Mouse (Mus musculus) forebrain, embryonic 13.5 days (tissue): ENCODE measurements at regions not wholly inside any gene's neighbourhood (a gene's known extent, or its start where the extent isn't known, plus 50 kb on each side); places are given as distances from the start of the nearest gene placed in this dataset.

Experiments
- ATAC-seq: fragments of 200-750 bp; cut with Nextera tagmentation; 2 replicates; pipeline ENCODE4 v1.8.0; 2017
- H3K27ac ChIP-seq: fragments of 300-500 bp; sonication (generic); 2 replicates; pipeline ENCODE4 v1.5.1; 2015; ENCODE audit warnings: inconsistent platforms, mild to moderate bottlenecking, moderate library complexity
- H3K27me3 ChIP-seq: fragments of 300-500 bp; sonication (generic); 2 replicates; pipeline ENCODE4 v1.6.1; 2015; ENCODE audit warnings: mild to moderate bottlenecking, inconsistent platforms
- H3K36me3 ChIP-seq: fragments of 300-500 bp; sonication (generic); 2 replicates; pipeline ENCODE4 v1.6.1; 2015; ENCODE audit warnings: mild to moderate bottlenecking, inconsistent platforms; ENCODE audit not compliant: poor library complexity, severe bottlenecking
- H3K4me1 ChIP-seq: fragments of 300-500 bp; sonication (generic); 2 replicates; pipeline ENCODE4 v1.6.1; 2015; ENCODE audit warnings: inconsistent platforms
- H3K4me2 ChIP-seq: fragments of 300-500 bp; sonication (generic); 2 replicates; pipeline ENCODE4 v1.6.1; 2015; ENCODE audit warnings: inconsistent platforms, mild to moderate bottlenecking, moderate library complexity
- H3K4me3 ChIP-seq: fragments of 300-500 bp; sonication (generic); 2 replicates; pipeline ENCODE4 v1.5.1; 2015; ENCODE audit warnings: mild to moderate bottlenecking, inconsistent platforms
- H3K9ac ChIP-seq: fragments of 300-500 bp; sonication (generic); 2 replicates; pipeline ENCODE4 v1.6.1; 2015; ENCODE audit warnings: mild to moderate bottlenecking, inconsistent platforms
- H3K9me3 ChIP-seq: fragments of 300-500 bp; sonication (generic); replicated peaks from 2 replicates; pipeline ENCODE4 v1.6.1; 2016; ENCODE audit warnings: inconsistent platforms
- WGBS: fragments of 180-500 bp; shearing (Covaris S2); methylation state at CpG from one replicate; pipeline ENCODE4 v1.1.7; 2015; 5-methylcytosine and 5-hydroxymethylcytosine counted together

DNA sequence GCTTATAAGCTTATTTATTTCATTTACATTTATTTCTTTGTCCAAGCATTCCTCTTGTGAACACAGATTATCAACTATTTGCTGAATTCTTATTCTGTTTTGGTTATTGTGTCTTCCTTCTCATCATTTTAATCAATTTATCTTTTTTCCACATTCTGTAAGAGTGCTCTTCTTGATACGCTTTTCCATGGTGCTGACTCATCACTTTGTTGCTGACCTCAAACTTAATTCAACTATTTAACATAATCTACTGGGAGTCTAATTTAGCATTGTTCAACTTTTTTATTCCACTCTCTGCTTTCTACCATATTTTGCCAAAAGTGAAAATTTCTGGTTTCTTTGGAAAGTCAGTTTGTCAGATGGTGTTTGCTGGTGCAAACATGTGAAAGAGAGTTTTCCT, 139.7 kb upstream of the Ngly1 start:
- Histone ChIP-seq H3K27me3 (no peaks in the 10 kb centered on the region), H3K9ac (no peak overlapping the region), H3K4me3 (no peak overlapping the region), H3K4me1 (no peaks in the 10 kb centered on the region), H3K4me2 (no peak overlapping the region), H3K27ac (no peak overlapping the region), H3K36me3 (no peaks in the 10 kb centered on the region), H3K9me3 (no peaks in the 10 kb centered on the region)
- ATAC-seq = no peak
- 94% methylated on average over 1 of the region's 1 CpGs for WGBS

DNA sequence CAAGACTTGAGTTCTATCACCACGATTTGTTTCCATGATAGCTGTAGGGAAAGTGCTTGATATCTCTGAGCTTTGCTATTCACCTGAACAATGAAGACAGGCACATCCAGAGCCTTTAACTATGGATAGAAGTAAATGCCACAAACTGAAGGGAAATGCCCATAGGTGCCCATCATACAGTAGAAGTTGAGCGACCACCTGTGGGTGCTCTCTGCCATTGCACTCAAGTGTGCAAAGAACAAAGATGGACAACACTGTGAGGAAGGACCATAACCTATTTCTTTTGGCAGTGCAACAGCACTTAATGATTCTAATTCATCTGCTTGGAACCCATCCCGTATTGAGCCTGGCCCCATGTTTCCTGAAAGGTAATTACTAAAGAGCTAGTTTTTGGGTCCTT, 116.4 kb upstream of the Ngly1 start:
- no peaks in the 10 kb centered on the region for H3K4me1 ChIP-seq
- ATAC-seq = no peak
- no peak overlapping the region for H3K4me2 ChIP-seq
- no peak overlapping the region for H3K4me3 ChIP-seq
- WGBS = 86% methylated on average over 3 of the region's 3 CpGs
- no peaks in the 10 kb centered on the region for H3K36me3 ChIP-seq
- no peak overlapping the region for H3K9ac ChIP-seq
- no peaks in the 10 kb centered on the region for H3K9me3 ChIP-seq
- H3K27me3 ChIP-seq = no peaks in the 10 kb centered on the region
- no peak overlapping the region for H3K27ac ChIP-seq

DNA sequence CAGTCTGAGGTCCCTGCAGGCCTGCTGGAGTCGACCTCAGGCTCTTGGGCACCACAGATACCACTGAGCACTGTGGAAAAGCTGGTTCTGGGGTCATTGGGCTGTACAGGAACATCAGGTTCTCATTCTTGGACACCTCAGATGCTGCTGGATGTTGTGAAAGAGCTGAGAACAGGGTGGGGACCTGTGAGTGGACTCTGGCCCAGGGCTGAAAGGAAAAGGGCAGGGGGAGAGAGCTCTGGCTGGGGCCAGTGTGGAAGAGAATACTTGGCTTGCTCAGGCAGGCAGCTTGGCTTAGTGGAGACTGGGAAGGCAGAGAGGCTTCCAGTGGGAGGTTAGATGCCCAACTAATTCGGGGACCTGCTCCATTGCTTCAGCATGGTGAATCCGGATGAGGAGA, 115.7 kb upstream of the Ngly1 start:
- H3K27me3 ChIP-seq = no peaks in the 10 kb centered on the region
- no peaks in the 10 kb centered on the region for H3K9me3 ChIP-seq
- no peak for ATAC-seq

DNA sequence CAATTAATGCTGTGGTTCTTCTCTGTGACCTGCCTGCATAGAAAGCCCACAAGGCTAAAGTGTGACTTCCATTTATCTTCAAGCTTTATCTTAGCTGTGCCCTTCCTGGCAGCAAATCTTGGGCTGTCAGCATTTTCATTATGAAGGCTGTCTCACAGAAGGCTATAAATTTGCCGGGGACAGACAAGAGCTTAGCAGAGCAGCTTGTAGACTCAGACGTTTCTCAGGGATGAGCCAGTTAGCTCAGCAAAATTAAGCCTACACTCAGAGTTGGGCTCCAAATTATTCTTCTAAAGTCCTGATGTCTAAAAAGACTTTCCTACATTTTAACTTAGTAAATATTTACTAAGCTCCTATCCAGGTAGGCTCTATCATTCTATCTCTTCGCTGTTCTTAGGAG, 112.9 kb upstream of the Ngly1 start:
- H3K9me3 ChIP-seq = no peaks in the 10 kb centered on the region
- H3K27me3 ChIP-seq = no peaks in the 10 kb centered on the region
- no peak overlapping the region for H3K27ac ChIP-seq
- H3K4me2 ChIP-seq = no peak overlapping the region
- no peaks in the 10 kb centered on the region for H3K36me3 ChIP-seq
- no peak overlapping the region for H3K9ac ChIP-seq
- no peak overlapping the region for H3K4me3 ChIP-seq
- 82% methylated on average over 3 of the region's 3 CpGs for WGBS
- H3K4me1 ChIP-seq = no peaks in the 10 kb centered on the region
- ATAC-seq = no peak

More for the DNA sequence above, 115.7 kb upstream of the Ngly1 start:
- H3K27ac ChIP-seq = no peak overlapping the region
- WGBS = 73% methylated on average over 3 of the region's 3 CpGs
- H3K4me3 ChIP-seq = no peak overlapping the region
- no peak overlapping the region for H3K9ac ChIP-seq
- no peak overlapping the region for H3K4me2 ChIP-seq
- H3K4me1 ChIP-seq = no peaks in the 10 kb centered on the region
- no peaks in the 10 kb centered on the region for H3K36me3 ChIP-seq

GRCm38 (mm10) chr14:16144299-16144698, 104.8 kb upstream of the Ngly1 start:
- 87% methylated on average over 5 of the region's 5 CpGs for WGBS
- Histone ChIP-seq H3K4me2 (no peak overlapping the region), H3K27me3 (no peaks in the 10 kb centered on the region), H3K36me3 (no peaks in the 10 kb centered on the region), H3K9ac (no peak overlapping the region), H3K4me1 (no peaks in the 10 kb centered on the region), H3K9me3 (no peaks in the 10 kb centered on the region), H3K4me3 (no peak overlapping the region), H3K27ac (no peak overlapping the region)
- no peak for ATAC-seq

DNA sequence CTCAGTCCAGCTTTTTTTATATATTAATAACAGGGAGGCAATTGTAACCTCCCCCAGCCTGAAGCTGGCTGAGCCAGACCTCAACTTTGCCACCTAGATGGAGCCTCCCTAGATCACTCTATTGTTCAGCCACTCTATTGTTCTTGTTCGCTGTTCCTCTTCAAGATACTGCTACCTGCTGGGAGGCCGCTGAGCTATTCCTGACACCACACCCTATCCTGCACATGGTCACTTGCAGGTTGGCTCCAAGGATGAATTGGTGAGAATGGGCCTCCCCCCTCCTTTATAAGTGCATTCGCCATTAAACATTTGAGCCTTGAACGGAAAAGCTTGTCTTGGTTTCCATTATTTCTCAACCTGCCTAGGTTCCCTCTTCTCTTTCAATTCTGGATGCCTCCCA, 102.3 kb upstream of the Ngly1 start:
- no peak overlapping the region for H3K4me3 ChIP-seq
- no peak overlapping the region for H3K4me2 ChIP-seq
- H3K9ac ChIP-seq = no peak overlapping the region
- WGBS = 32% methylated on average over 4 of the region's 4 CpGs
- no peaks in the 10 kb centered on the region for H3K27me3 ChIP-seq
- no peak overlapping the region for H3K27ac ChIP-seq
- no peaks in the 10 kb centered on the region for H3K4me1 ChIP-seq
- no peak for ATAC-seq
- H3K36me3 ChIP-seq = no peaks in the 10 kb centered on the region
- no peaks in the 10 kb centered on the region for H3K9me3 ChIP-seq

DNA sequence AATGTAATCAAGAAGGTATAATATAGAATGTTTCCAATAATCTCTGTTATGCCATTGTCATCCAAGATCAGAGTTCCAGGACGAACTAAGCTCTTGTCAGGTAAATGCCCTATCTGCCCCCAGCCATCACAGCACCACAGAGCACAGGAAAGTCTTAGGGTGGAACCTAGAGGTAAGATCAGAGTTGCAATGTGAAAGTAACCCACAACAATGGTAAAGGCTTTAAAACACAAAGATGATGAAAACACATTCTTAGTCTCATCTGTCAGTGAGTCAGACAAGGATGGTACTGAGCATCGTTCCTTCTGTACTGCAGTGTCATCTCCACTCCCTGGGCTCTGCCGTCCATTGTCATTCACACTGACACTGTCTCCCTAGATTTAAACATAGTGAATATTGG, 97.3 kb upstream of the Ngly1 start:
- no peak for ATAC-seq
- no peak overlapping the region for H3K27ac ChIP-seq
- 91% methylated on average over 3 of the region's 3 CpGs for whole genome bisulfite sequencing

GRCm38 (mm10) chr14:16152702-16153101, 96.4 kb upstream of the Ngly1 start:
- Histone ChIP-seq H3K9ac (no peak overlapping the region), H3K27ac (no peak overlapping the region), H3K27me3 (no peaks in the 10 kb centered on the region), H3K4me3 (no peak overlapping the region), H3K4me2 (no peak overlapping the region), H3K36me3 (no peaks in the 10 kb centered on the region), H3K4me1 (0 out of 2 replicates have a peak, but pooled peaks cover 5% of the 10 kb centered on the region), H3K9me3 (no peaks in the 10 kb centered on the region)
- peak; percentile 77 for ATAC-seq
- WGBS = 17% methylated on average over 3 of the region's 3 CpGs

More for the DNA sequence above, 97.3 kb upstream of the Ngly1 start:
- Histone ChIP-seq H3K9ac (no peak overlapping the region), H3K4me3 (no peak overlapping the region), H3K9me3 (no peaks in the 10 kb centered on the region), H3K4me2 (no peak overlapping the region), H3K36me3 (no peaks in the 10 kb centered on the region), H3K27me3 (no peaks in the 10 kb centered on the region), H3K4me1 (0 out of 2 replicates have a peak, but pooled peaks cover 5% of the 10 kb centered on the region)

DNA sequence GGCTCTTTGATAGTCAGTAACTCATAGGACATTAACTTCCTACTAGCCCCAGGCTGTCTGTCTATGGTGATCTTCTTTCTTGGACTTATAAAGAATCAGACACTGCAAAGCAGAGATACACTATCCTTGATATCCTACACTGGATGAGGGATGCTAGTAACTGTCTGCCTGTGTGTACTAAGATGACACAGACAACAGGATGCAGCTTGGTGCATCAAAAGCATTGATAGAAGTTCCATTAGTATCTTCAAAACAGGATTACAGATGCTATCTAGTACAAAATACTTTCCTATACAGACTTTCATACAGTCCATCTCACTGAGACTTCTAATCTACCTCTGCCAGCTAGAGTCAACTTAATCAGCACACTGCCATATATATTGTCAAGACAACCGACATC, 94.0 kb upstream of the Ngly1 start:
- no peak for ATAC-seq
- 83% methylated on average over 1 of the region's 1 CpGs for WGBS
- H3K9ac ChIP-seq = no peak overlapping the region
- no peak overlapping the region for H3K27ac ChIP-seq
- H3K9me3 ChIP-seq = no peaks in the 10 kb centered on the region
- H3K4me2 ChIP-seq = no peak overlapping the region
- no peaks in the 10 kb centered on the region for H3K36me3 ChIP-seq
- H3K4me1 ChIP-seq = 0 out of 2 replicates have a peak, but pooled peaks cover 5% of the 10 kb centered on the region
- no peak overlapping the region for H3K4me3 ChIP-seq
- no peaks in the 10 kb centered on the region for H3K27me3 ChIP-seq

- Histone ChIP-seq H3K4me2 (no peak overlapping the region), H3K4me3 (no peak overlapping the region), H3K4me1 (no peaks in the 10 kb centered on the region), H3K27ac (no peak overlapping the region), H3K9ac (no peak overlapping the region), H3K27me3 (no peaks in the 10 kb centered on the region), H3K36me3 (no peaks in the 10 kb centered on the region), H3K9me3 (no peaks in the 10 kb centered on the region)
- no peak for ATAC-seq
- 81% methylated on average over 1 of the region's 1 CpGs for WGBS
These were observed 78.9 kb upstream of the Ngly1 start for GRCm38 (mm10) chr14:16170226-16170625.

DNA sequence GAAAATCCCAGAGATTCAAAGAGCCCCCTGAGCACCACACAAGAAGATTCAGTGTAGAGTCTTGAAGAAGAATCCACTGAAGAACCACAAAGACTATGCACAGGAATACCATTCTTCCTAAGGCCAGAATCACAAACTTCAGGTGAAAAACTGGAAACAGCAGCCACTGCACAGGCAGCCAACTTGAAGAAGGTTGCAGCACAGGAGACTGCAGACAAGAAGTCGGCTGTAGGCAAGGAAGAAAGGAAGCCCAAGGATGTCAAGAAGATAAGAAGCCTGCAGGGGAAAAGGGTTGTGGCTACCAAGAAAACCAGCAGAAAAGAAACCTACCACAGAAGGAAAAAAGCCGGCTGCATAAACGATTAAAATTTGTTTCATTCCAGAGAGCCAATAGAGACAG, 76.8 kb upstream of the Ngly1 start:
- H3K27ac ChIP-seq = no peak overlapping the region
- H3K36me3 ChIP-seq = no peaks in the 10 kb centered on the region
- H3K4me3 ChIP-seq = no peak overlapping the region
- WGBS = 90% methylated on average over 3 of the region's 3 CpGs
- 0 out of 2 replicates have a peak, but pooled peaks cover 5% of the 10 kb centered on the region for H3K9me3 ChIP-seq
- H3K4me2 ChIP-seq = no peak overlapping the region
- no peak overlapping the region for H3K9ac ChIP-seq
- no peak for ATAC-seq
- H3K4me1 ChIP-seq = no peaks in the 10 kb centered on the region
- no peaks in the 10 kb centered on the region for H3K27me3 ChIP-seq

DNA sequence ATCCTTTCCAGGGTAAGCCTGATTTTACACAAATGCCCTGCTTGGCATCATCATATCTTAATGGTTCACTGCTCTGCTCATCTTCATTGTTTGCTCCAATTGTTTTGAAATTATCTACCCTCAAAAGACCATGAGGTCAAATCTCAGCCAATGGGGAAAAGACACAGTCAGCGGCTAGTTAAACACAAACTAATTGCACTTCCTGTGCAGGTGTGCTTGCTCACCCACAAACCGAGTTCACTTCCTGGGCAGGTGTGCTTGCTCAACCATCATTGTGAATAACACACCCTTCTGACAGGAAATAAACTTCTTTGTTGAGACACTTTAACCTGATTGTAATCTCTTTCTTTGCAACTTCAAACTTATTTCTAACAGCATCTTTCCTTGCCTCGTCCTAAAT, 75.8 kb upstream of the Ngly1 start:
- H3K27me3 ChIP-seq = no peaks in the 10 kb centered on the region
- ATAC-seq = no peak
- 0 out of 2 replicates have a peak, but pooled peaks cover 5% of the 10 kb centered on the region for H3K9me3 ChIP-seq
- no peaks in the 10 kb centered on the region for H3K4me1 ChIP-seq
- WGBS = 81% methylated on average over 3 of the region's 3 CpGs
- H3K4me3 ChIP-seq = no peak overlapping the region
- H3K27ac ChIP-seq = no peak overlapping the region
- H3K4me2 ChIP-seq = no peak overlapping the region
- no peaks in the 10 kb centered on the region for H3K36me3 ChIP-seq
- H3K9ac ChIP-seq = no peak overlapping the region

- ATAC-seq = no peak
- Histone ChIP-seq H3K27ac (no peak overlapping the region), H3K27me3 (no peaks in the 10 kb centered on the region), H3K36me3 (no peaks in the 10 kb centered on the region), H3K9me3 (0 out of 2 replicates have a peak, but pooled peaks cover 5% of the 10 kb centered on the region), H3K4me3 (no peak overlapping the region), H3K4me1 (no peaks in the 10 kb centered on the region), H3K4me2 (no peak overlapping the region), H3K9ac (no peak overlapping the region)
- 89% methylated on average over 3 of the region's 3 CpGs for WGBS
These were observed 70.9 kb upstream of the Ngly1 start for GRCm38 (mm10) chr14:16178227-16178626.
